Mouse (Mus musculus) small intestine, adult 2 months (tissue): ENCODE data around the gene Olah.

Experiments
- CTCF ChIP-seq: fragments of 200-500 bp; IDR thresholded peaks from 2 replicates; pipeline ENCODE4 v1.5.1; 2012; ENCODE audit warnings: low read depth, mild to moderate bottlenecking, control low read depth, inconsistent platforms, low read length, moderate library complexity, mixed read lengths; ENCODE audit not compliant: insufficient replicate concordance, insufficient read length; ENCODE audit errors: extremely low read depth
- POLR2A ChIP-seq: fragments of 200-500 bp; IDR thresholded peaks from 2 replicates; pipeline ENCODE4 v1.6.1; 2012; ENCODE audit warnings: low read depth, mild to moderate bottlenecking, control low read depth, inconsistent platforms, low read length, moderate library complexity

- TF ChIP-seq CTCF (no peak), POLR2A (no peak)
Observed at GRCm38 (mm10) chr2:3418883-3419431, 21.9 kb upstream of the Olah start.
